Mouse (Mus musculus) CD4-positive, CD25-positive, alpha-beta regulatory T cell, adult 9 weeks (primary cell): ENCODE data around the gene Olfr734. TPM values are rescaled to one million over a fixed set of nuclear protein-coding genes. Genes with fewer than 3 reads are reported as not detected.

Experiments used
- polyA plus RNA-seq: library from polyadenylated mRNA; unstranded; fragments of 100-300 nt; shearing (Covaris generic); gene quantifications from one replicate; pipeline ENCODE4 v1.2.1, GENCODE M21; 2017

Gene Olfr734
- not detected for polyA plus RNA-seq

DNA sequence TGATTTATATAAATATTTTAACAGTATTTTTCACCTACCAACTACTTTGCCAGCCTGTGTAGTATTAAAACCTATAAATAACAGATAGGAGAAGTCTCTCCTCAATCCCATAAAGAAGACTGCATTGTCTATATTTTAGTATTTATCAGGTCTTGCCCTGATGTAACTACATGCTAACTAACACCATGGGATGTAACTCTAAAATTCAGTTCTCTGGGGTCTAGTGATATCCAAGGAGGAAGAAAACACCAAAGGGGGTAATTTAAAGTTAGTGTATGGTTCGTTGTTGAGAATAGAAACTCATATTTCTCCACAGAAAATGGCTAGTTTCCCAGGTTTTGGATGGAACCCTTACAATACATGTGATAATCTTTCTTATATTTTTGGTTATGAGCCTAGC is at the start of gene Olfr734:
TSS of gene Olfr734 (minus strand) at position 101 of the 400 bp plus-strand sequence.

DNA sequence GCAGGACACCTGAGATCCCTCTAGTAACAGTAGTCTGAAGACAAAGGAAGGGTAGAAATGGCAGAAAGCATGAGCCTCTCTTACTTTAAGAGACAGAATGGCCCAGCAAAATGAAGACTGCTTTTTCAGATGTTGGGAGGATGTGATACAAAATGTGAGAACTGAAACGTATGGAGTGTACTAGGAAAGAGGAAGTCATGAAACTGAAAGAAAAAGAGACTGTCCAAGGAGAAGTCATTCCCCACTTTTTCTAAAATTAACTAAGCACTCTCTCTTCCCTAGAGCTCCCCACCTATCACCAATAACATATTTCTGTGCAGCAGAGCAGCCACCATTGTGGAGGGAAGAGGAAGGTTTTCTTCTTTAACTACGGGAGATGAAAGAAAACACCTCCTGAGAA is 31.0 kb upstream of the Olfr734 start, which contains the start of gene Tlr11:
TSS of gene Tlr11 (plus strand) at position 322 of the 400 bp plus-strand sequence.

DNA sequence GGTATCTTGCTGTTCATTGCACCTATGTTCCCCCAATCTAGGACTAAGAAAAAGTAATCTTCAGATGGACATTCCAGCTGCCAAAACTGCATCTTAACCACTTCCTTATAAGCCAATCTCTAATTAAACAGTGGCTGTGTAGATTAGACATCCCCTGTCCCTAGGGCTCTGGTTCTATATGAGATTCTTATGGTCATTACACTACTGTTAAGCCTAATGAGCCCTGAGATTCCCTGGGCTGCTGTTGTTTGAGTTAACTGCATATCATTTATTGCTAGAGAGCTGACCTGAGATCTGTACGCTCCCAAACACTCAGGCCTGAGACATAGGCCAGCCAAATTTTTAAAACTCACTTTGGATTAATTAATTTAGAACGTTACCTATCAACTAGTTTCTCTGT is 22.2 kb upstream of the Olfr734 start, which contains the start of gene Olfr735:
TSS of gene Olfr735 (minus strand) at position 77 of the 400 bp plus-strand sequence.

DNA sequence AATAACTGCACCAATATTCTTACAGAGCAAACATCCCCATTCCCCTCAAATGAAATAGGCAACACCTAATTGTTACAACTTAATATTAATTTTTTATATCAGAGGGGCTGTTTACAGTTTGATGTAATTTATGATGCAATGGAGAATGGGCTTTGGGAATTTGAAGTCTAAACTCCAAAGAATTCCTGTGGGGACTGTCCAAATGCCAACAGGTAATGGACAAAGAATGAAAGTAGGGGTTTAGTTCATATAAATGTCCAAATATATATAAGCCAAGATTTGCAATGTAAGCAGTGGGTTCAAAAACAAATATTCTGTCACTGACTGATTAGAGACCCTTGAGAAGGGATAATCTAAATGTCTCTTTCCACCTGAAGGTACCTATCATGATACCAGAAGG is 25.1 kb downstream of the Olfr734 start, which contains the start of gene Olfr733:
TSS of gene Olfr733 (minus strand) at position 101 of the 400 bp plus-strand sequence.

DNA sequence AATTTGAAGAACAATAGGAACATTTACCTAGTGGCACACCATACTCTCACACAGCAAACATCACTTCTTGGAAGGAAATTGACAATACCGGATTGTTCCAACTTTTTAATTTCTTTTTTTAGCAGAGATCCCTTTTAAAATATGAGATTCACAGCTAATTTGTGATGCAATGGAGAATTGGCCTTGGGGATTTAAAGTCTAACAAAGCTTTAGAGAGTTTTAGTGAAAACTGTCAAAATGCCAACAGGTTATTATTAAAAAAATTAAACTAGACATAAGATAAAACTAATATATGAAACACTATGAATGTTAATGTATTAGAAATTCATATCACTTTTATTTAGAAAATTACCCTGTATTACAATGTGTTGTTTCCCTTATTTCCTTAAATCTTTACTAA is 42.5 kb downstream of the Olfr734 start, which contains the start of gene Olfr732:
TSS of gene Olfr732 (minus strand) at position 101 of the 400 bp plus-strand sequence.

Other genes starting within 250 kb of the Olfr734 start
- gene Olfr726, start 235.8 kb downstream of the Olfr734 start, polyA plus RNA-seq = not detected
- gene Olfr727, start 203.6 kb downstream of the Olfr734 start, polyA plus RNA-seq = not detected
- 0.07 TPM for gene Olfr728, start 184.1 kb downstream of the Olfr734 start, polyA plus RNA-seq
- not detected for gene Olfr729, start 173.9 kb downstream of the Olfr734 start, polyA plus RNA-seq
- gene Olfr730, start 138.6 kb downstream of the Olfr734 start, polyA plus RNA-seq = not detected
- gene Olfr731, start 84.9 kb downstream of the Olfr734 start, polyA plus RNA-seq = 0.06 TPM
- not detected for gene Olfr732, start 42.6 kb downstream of the Olfr734 start, polyA plus RNA-seq
- gene Olfr733, start 25.2 kb downstream of the Olfr734 start, polyA plus RNA-seq = 0.07 TPM
- not detected for gene Olfr735, start 22.1 kb upstream of the Olfr734 start, polyA plus RNA-seq
- gene Tlr11, start 31.2 kb upstream of the Olfr734 start, polyA plus RNA-seq = not detected
- gene Olfr736, start 54.4 kb upstream of the Olfr734 start, polyA plus RNA-seq = not detected
- gene Olfr738, start 80.8 kb upstream of the Olfr734 start, polyA plus RNA-seq = not detected
- gene Olfr739, start 91.9 kb upstream of the Olfr734 start, polyA plus RNA-seq = not detected
- not detected for gene Olfr740, start 118.8 kb upstream of the Olfr734 start, polyA plus RNA-seq
- not detected for gene Olfr741, start 146.0 kb upstream of the Olfr734 start, polyA plus RNA-seq
- not detected for gene Olfr742, start 176.8 kb upstream of the Olfr734 start, polyA plus RNA-seq
- not detected for gene Olfr743, start 195.1 kb upstream of the Olfr734 start, polyA plus RNA-seq